Mouse (Mus musculus): ENCODE data around the gene Eftud2. TPM values are rescaled to one million over a fixed set of nuclear protein-coding genes. Genes with fewer than 3 reads are reported as not detected.

Gene Eftud2
- total RNA-seq (2014; rRNA removed) (63.8 and 70.8 TPM in 2 replicates), polyA plus RNA-seq (2015; fragmentation: Nextera tagmentation; extraction: Ambion mirVana) (104 and 106 TPM in 2 replicates)

DNA sequence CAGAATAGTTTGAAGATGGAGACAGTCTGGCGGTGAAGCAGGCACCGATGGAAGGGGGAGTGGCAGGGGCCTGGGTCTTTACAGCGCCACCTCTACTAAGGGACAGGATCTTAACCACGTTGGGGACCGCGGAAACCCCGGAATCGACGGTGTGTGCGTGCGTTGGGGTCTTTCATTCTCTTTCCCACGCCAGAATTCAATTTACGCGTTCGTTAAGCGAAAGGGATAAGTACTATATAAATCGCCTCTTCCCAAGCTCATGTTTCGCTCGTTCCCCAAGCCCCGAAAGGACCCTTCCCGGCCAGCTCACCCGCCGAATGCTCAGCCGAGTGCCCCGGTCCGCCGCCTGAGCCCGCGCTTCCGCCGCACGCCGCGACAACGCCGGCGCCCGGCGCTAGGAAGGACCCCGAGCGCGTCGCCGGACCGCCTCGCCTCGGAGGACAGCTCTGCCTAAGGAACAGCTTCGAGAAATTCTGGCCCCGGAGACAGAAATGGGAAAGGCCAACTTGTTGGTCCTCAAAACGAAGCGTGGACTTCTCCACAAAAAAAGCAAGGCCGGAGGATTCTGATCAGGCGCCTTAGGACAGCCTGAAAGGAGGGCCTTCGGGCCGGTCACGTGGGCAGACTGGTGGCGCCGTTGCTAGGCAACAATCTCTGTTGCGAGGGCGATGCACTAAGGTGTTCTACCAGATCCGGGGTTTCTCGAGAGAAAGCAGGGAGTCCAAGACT is at the start of gene Eftud2, which contains the start of gene Ccdc103:
Gene Eftud2, minus strand, starts transcription at position 401 of the 729 bp plus-strand sequence.
Gene Ccdc103, plus strand, starts transcription at position 620 of the 729 bp plus-strand sequence.
- peaks cover 6% of the 10 kb centered on the region; the same call in 1 of the 2 replicates for H3K4me1 ChIP-seq (ENCODE audit: insufficient read depth, low read length)
- ATAC-seq: peak; percentile 93

GRCm38 (mm10) chr11:102925351-102925717 is 44.5 kb upstream of the Eftud2 start:
- H3K4me1 ChIP-seq (ENCODE audit: insufficient read depth, low read length): no peaks in the 10 kb centered on the region
- peak overlapping the region; percentile 67 for H3K27ac ChIP-seq
- H3K36me3 ChIP-seq (ENCODE audit: insufficient read depth, low read length): no peaks in the 10 kb centered on the region
- ATAC-seq (peak; percentile 76; the same call in 1 of the 2 replicates), DNase-seq (ENCODE audit: low spot score) (peak; percentile 62)
- peak; percentile 57 for TF ChIP-seq CTCF (IDR thresholded peaks at IDR 0.05; ENCODE audit: low read depth)
- H3K4me2 ChIP-seq (ENCODE audit: low read depth, low read length): peak overlapping the region; percentile 71
- no peaks in the 10 kb centered on the region for H3K27me3 ChIP-seq (ENCODE audit: insufficient read depth, low read length)
- H3K4me3 ChIP-seq (ENCODE audit: low read length): peak overlapping the region; percentile 53
- H3K9me3 ChIP-seq (ENCODE audit: low read length): no peaks in the 10 kb centered on the region
- 0% methylated on average over 10 of the region's 10 CpGs for WGBS
- H3K9ac ChIP-seq (replicated peaks; ENCODE audit: low read length): 0 out of 2 replicates have a peak overlapping the region, but pooled peaks have one; percentile 10

More for the DNA sequence above, at the start of gene Eftud2, which contains the start of gene Ccdc103:
- peak; percentile 94 for DNase-seq (ENCODE audit: low spot score)
- Histone ChIP-seq H3K36me3 (ENCODE audit: insufficient read depth, low read length) (0 out of 2 replicates have a peak, but pooled peaks cover 9% of the 10 kb centered on the region), H3K4me2 (ENCODE audit: low read depth, low read length) (peak within 1 kb of the TSS; percentile 82), H3K27me3 (ENCODE audit: insufficient read depth, low read length) (no peaks in the 10 kb centered on the region), H3K4me3 (ENCODE audit: low read length) (peak within 1 kb of the TSS; percentile 71), H3K27ac (peak within 1 kb of the TSS; percentile 93), H3K9me3 (ENCODE audit: low read length) (no peaks in the 10 kb centered on the region), H3K9ac (replicated peaks; ENCODE audit: low read length) (peak within 1 kb of the TSS; percentile 78)
- peak; percentile 21; the same call in 1 of the 2 replicates for TF ChIP-seq CTCF (IDR thresholded peaks at IDR 0.05; ENCODE audit: low read depth)
- WGBS: under 1% methylated on average over 62 of the region's 62 CpGs

DNA sequence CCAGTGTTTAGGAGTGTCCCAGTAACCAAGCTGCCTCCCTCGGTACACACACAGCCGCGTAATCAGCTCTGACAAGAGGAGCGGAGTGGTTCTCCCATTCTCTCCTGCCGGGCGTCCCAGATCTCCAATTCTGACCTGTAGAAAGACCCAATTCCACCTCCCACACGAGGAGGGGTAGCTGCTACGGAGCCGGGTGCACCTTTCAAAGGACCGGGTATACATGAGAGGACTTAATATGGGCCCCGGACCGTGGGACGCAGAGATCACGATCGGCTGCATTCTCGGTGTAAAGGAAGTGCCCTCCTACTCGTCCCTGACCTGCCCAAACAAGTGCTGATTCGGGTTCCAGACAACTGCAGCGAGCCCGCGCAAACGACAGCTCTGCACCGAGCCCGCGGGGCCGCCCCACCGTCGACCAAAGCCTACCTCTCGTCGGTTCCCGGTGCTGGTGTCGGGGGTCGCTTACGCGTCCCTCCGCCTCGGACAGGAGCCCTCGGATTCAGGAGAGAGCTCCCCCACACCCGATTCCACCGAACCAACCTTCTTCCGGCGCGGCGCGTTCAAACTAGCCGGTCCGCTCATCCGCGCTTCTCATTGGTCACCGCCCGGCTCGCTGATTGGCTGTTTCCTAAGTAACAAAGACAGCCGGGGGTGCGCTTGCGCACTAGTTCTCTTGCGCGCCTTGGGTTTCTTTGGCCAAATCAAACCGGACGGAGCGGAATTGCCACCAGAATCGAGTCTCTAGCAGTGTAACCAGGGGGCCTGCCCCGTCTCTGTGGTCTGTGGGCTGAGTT is 44.0 kb upstream of the Eftud2 start, which contains the start of gene Kif18b:
Gene Kif18b, minus strand, starts transcription at position 568 of the 794 bp plus-strand sequence.
- under 1% methylated on average over 62 of the region's 62 CpGs for WGBS
- no peaks in the 10 kb centered on the region for H3K36me3 ChIP-seq (ENCODE audit: insufficient read depth, low read length)
- TF ChIP-seq CTCF (IDR thresholded peaks at IDR 0.05; ENCODE audit: low read depth): no peak

DNA sequence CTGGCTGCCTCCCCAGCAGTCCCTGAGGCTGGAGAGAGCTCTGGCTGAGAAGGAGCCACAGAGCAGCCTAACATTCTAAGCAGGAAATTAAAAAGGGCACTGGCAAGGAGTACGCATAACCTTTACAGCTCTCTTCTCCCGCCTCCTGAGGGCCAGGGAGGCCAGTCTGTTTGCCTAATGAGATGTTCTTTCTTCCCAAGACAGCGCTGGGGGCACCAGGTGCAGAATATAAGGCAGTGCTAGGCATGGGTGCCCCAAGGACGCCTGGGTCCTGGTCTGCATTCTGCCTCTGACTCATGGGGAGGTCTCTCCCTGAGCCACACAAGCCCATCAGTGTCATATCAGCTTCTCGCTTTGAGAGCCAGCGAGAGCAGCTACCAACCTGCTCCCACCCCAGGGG is 40.7 kb upstream of the Eftud2 start:
- H3K4me3 ChIP-seq (ENCODE audit: low read length): no peak overlapping the region
- ATAC-seq: no peak
- no peak overlapping the region for H3K9ac ChIP-seq (replicated peaks; ENCODE audit: low read length)
- H3K27ac ChIP-seq: no peak overlapping the region
- no peaks in the 10 kb centered on the region for H3K27me3 ChIP-seq (ENCODE audit: insufficient read depth, low read length)
- H3K4me2 ChIP-seq (ENCODE audit: low read depth, low read length): no peak overlapping the region
- H3K4me1 ChIP-seq (ENCODE audit: insufficient read depth, low read length): no peaks in the 10 kb centered on the region
- TF ChIP-seq CTCF (IDR thresholded peaks at IDR 0.05; ENCODE audit: low read depth): no peak
- 67% methylated on average over 6 of the region's 6 CpGs for WGBS
- H3K36me3 ChIP-seq (ENCODE audit: insufficient read depth, low read length): no peaks in the 10 kb centered on the region
- DNase-seq (ENCODE audit: low spot score): no peak
- no peaks in the 10 kb centered on the region for H3K9me3 ChIP-seq (ENCODE audit: low read length)

More for the DNA sequence above, 44.0 kb upstream of the Eftud2 start, which contains the start of gene Kif18b:
- DNase-seq (ENCODE audit: low spot score) (peak; percentile 98), ATAC-seq (peak; percentile 96)
- Histone ChIP-seq H3K27me3 (ENCODE audit: insufficient read depth, low read length) (no peaks in the 10 kb centered on the region), H3K4me1 (ENCODE audit: insufficient read depth, low read length) (no peaks in the 10 kb centered on the region), H3K4me3 (ENCODE audit: low read length) (peak within 1 kb of the TSS; percentile 53), H3K9ac (replicated peaks; ENCODE audit: low read length) (peak within 1 kb of the TSS; percentile 10; the same call in 1 of the 2 replicates), H3K27ac (peak within 1 kb of the TSS; percentile 67), H3K9me3 (ENCODE audit: low read length) (no peaks in the 10 kb centered on the region), H3K4me2 (ENCODE audit: low read depth, low read length) (peak within 1 kb of the TSS; percentile 71)

DNA sequence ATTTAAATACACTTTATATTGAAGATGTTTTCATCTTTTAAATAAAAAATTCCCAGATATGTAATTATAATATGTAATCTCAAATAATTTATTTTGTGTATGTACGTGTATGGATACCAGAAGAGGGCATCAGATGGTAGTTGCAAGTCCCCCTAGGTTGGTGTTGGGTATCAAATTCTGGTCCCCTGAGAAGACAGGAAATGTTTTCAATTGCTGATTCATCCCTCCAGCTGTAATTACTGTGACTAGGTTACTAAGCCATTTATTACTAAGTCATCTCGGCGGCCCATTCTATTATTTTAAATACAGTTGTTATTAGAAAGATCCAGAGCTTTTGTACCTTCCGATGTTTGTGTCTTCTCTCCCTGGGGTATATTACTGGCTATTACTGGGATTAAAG is 37.3 kb upstream of the Eftud2 start:
- ATAC-seq: no peak
- Histone ChIP-seq H3K36me3 (ENCODE audit: insufficient read depth, low read length) (no peaks in the 10 kb centered on the region), H3K27ac (no peak overlapping the region), H3K9ac (replicated peaks; ENCODE audit: low read length) (no peak overlapping the region), H3K27me3 (ENCODE audit: insufficient read depth, low read length) (no peaks in the 10 kb centered on the region), H3K4me3 (ENCODE audit: low read length) (no peak overlapping the region), H3K4me1 (ENCODE audit: insufficient read depth, low read length) (no peaks in the 10 kb centered on the region), H3K4me2 (ENCODE audit: low read depth, low read length) (no peak overlapping the region), H3K9me3 (ENCODE audit: low read length) (no peaks in the 10 kb centered on the region)
- no peak for TF ChIP-seq CTCF (IDR thresholded peaks at IDR 0.05; ENCODE audit: low read depth)
- WGBS: 73% methylated on average over 4 of the region's 4 CpGs
- DNase-seq (ENCODE audit: low spot score): no peak

- no peak for ATAC-seq
- Histone ChIP-seq H3K9me3 (ENCODE audit: low read length) (no peaks in the 10 kb centered on the region), H3K36me3 (ENCODE audit: insufficient read depth, low read length) (no peaks in the 10 kb centered on the region), H3K4me1 (ENCODE audit: insufficient read depth, low read length) (no peaks in the 10 kb centered on the region), H3K9ac (replicated peaks; ENCODE audit: low read length) (no peak overlapping the region), H3K4me2 (ENCODE audit: low read depth, low read length) (no peak overlapping the region), H3K4me3 (ENCODE audit: low read length) (no peak overlapping the region), H3K27me3 (ENCODE audit: insufficient read depth, low read length) (no peaks in the 10 kb centered on the region), H3K27ac (no peak overlapping the region)
- WGBS: 89% methylated on average over 9 of the region's 9 CpGs
- DNase-seq (ENCODE audit: low spot score): no peak
- TF ChIP-seq CTCF (IDR thresholded peaks at IDR 0.05; ENCODE audit: low read depth): no peak
Measured at GRCm38 (mm10) chr11:102915380-102915779, 34.6 kb upstream of the Eftud2 start.
